Mouse (Mus musculus) lung, embryonic 16.5 days (tissue): ENCODE data around the gene Tmem238. TPM values are rescaled to one million over a fixed set of nuclear protein-coding genes. Genes with fewer than 3 reads are reported as not detected.

Experiments
- ATAC-seq: fragments of 200-750 bp; cut with Nextera tagmentation; 2 replicates; pipeline ENCODE4 v1.8.0; 2017; ENCODE audit warnings: low read depth, mild to moderate bottlenecking, moderate library complexity
- H3K27ac ChIP-seq: fragments of 300-500 bp; sonication (generic); 2 replicates; pipeline ENCODE4 v1.5.1; 2014; ENCODE audit warnings: mild to moderate bottlenecking, control low read depth, low read length
- H3K27me3 ChIP-seq: fragments of 300-500 bp; sonication (generic); 2 replicates; pipeline ENCODE4 v1.6.1; 2014; ENCODE audit warnings: low read depth, low read length, mixed read lengths; ENCODE audit not compliant: control insufficient read depth, insufficient read depth
- H3K36me3 ChIP-seq: fragments of 300-500 bp; sonication (generic); 2 replicates; pipeline ENCODE4 v1.6.1; 2014; ENCODE audit warnings: low read length; ENCODE audit not compliant: control insufficient read depth, insufficient read depth
- H3K4me1 ChIP-seq: fragments of 300-500 bp; sonication (generic); replicated peaks from 2 replicates; pipeline ENCODE4 v1.6.1; 2014; ENCODE audit warnings: low read length, mixed read lengths; ENCODE audit not compliant: control insufficient read depth, insufficient read depth
- H3K4me2 ChIP-seq: fragments of 300-500 bp; sonication (generic); 2 replicates; pipeline ENCODE4 v1.6.1; 2014; ENCODE audit warnings: low read depth, low read length, control low read depth
- H3K4me3 ChIP-seq: fragments of 300-500 bp; sonication (generic); 2 replicates; pipeline ENCODE4 v1.5.1; 2014; ENCODE audit warnings: mild to moderate bottlenecking, low read length, control low read depth
- H3K9ac ChIP-seq: fragments of 300-500 bp; sonication (generic); 2 replicates; pipeline ENCODE4 v1.6.1; 2014; ENCODE audit warnings: low read length, control low read depth
- H3K9me3 ChIP-seq: fragments of 300-500 bp; sonication (generic); 2 replicates; pipeline ENCODE4 v1.6.1; 2016; ENCODE audit warnings: low read length; ENCODE audit not compliant: control insufficient read depth
- WGBS: fragments of 180-500 bp; shearing (Covaris S2); extraction: QIAGEN DNeasy Blood & Tissue Kit; methylation state at CpG from one replicate; pipeline ENCODE4 v1.1.7; 2014; 5-methylcytosine and 5-hydroxymethylcytosine counted together
- polyA plus RNA-seq: library from polyadenylated mRNA; unstranded; fragments of >200 nt; fragmentation: Nextera tagmentation; extraction: Ambion mirVana; gene quantifications from 2 replicates; pipeline ENCODE4 v1.2.1, GENCODE M21; 2015

The Tmem238 gene
- polyA plus RNA-seq, 1 experiment from 2014 or later, result 17.9 TPM

- peak overlapping the region; percentile 65 for H3K4me3 ChIP-seq
These were observed 47.6 kb downstream of the Tmem238 start for GRCm38 (mm10) chr7:4741672-4742481.

DNA sequence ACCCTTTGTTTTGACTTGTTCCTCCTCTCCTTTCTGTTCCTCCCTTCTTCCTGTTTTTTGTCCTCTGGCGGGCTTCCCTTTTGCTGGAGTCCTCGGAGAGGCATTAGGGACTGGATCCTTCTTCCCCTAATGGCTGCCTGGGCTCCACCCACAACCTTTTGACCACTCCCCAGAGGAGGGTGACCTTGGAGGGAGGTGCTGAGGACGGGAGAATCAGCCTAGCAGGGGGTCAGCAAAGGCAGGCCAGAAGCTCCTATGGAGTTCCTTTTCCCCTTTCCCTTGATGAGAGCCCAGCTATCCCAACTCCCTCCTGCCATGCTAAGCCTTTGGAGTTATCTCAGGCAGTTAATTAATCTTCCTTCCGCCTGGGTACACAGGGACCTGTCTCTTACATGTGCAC, 48.3 kb downstream of the Tmem238 start:
- Histone ChIP-seq H3K4me1 (peaks cover 15% of the 10 kb centered on the region), H3K9me3 (no peaks in the 10 kb centered on the region), H3K4me2 (peak overlapping the region; percentile 76), H3K4me3 (peak overlapping the region; percentile 65), H3K9ac (peak overlapping the region; percentile 78), H3K36me3 (peaks cover 3% of the 10 kb centered on the region), H3K27ac (peak overlapping the region; percentile 75), H3K27me3 (no peaks in the 10 kb centered on the region)
- WGBS, result 3% methylated on average over 4 of the region's 4 CpGs
- no peak for ATAC-seq

More at GRCm38 (mm10) chr7:4741672-4742481, 47.6 kb downstream of the Tmem238 start:
- WGBS, result 71% methylated on average over 21 of the region's 21 CpGs
- peaks cover 15% of the 10 kb centered on the region for H3K4me1 ChIP-seq
- no peaks in the 10 kb centered on the region for H3K9me3 ChIP-seq
- no peak overlapping the region for H3K27ac ChIP-seq
- peak overlapping the region; percentile 76 for H3K4me2 ChIP-seq
- peaks cover 3% of the 10 kb centered on the region for H3K36me3 ChIP-seq
- H3K27me3 ChIP-seq, result no peaks in the 10 kb centered on the region
- H3K9ac ChIP-seq, result peak overlapping the region; percentile 37; the same call in 1 of the 2 replicates
- ATAC-seq, result no peak

- Histone ChIP-seq H3K36me3 (no peaks in the 10 kb centered on the region; the same call in 1 of the 2 replicates), H3K27me3 (no peaks in the 10 kb centered on the region), H3K9ac (peak overlapping the region; percentile 78), H3K4me1 (peaks cover 15% of the 10 kb centered on the region), H3K27ac (peak overlapping the region; percentile 75), H3K4me2 (peak overlapping the region; percentile 76), H3K4me3 (peak overlapping the region; percentile 65), H3K9me3 (no peaks in the 10 kb centered on the region)
- peak; percentile 19 for ATAC-seq
- WGBS, result 0% methylated on average over 14 of the region's 14 CpGs
These were observed 49.1 kb downstream of the Tmem238 start for GRCm38 (mm10) chr7:4740309-4740727.

- peak; percentile 96 for ATAC-seq
- Histone ChIP-seq H3K4me3 (peak within 1 kb of the TSS; percentile 65), H3K27me3 (no peaks in the 10 kb centered on the region), H3K4me1 (peaks cover 15% of the 10 kb centered on the region), H3K27ac (peak within 1 kb of the TSS; percentile 75), H3K9me3 (no peaks in the 10 kb centered on the region), H3K36me3 (no peaks in the 10 kb centered on the region; the same call in 1 of the 2 replicates), H3K4me2 (peak within 1 kb of the TSS; percentile 76), H3K9ac (peak within 1 kb of the TSS; percentile 78)
- WGBS, result under 1% methylated on average over 37 of the region's 44 CpGs
These were observed 49.7 kb downstream of the Tmem238 start, which contains the start of gene Kmt5c for GRCm38 (mm10) chr7:4739544-4740275. TSS of gene Kmt5c (plus strand) at chr7:4740115.

GRCm38 (mm10) chr7:4739041-4739543, 50.4 kb downstream of the Tmem238 start:
- Histone ChIP-seq H3K4me2 (peak overlapping the region; percentile 56), H3K9me3 (no peaks in the 10 kb centered on the region), H3K4me1 (peaks cover 15% of the 10 kb centered on the region), H3K9ac (peak overlapping the region; percentile 33), H3K36me3 (no peaks in the 10 kb centered on the region; the same call in 1 of the 2 replicates), H3K27me3 (no peaks in the 10 kb centered on the region), H3K27ac (peak overlapping the region; percentile 45), H3K4me3 (peak overlapping the region; percentile 38)
- 43% methylated on average over 10 of the region's 10 CpGs for WGBS
- no peak for ATAC-seq

Other genes with a start within 250 kb of the Tmem238 start
- 5.5 and 8.3 TPM in 2 replicates for gene Syt5, start 242.1 kb downstream of the Tmem238 start, polyA plus RNA-seq
- not detected in 2 replicates for gene Ptprh, start 185.6 kb downstream of the Tmem238 start, polyA plus RNA-seq
- 0.69 and 1.7 TPM in 2 replicates for gene Tmem86b, start 158.2 kb downstream of the Tmem238 start, polyA plus RNA-seq
- gene Ppp6r1, start 130.6 kb downstream of the Tmem238 start, polyA plus RNA-seq, result 3.5 and 3.9 TPM in 2 replicates
- 85.7 and 90.9 TPM in 2 replicates for gene Hspbp1, start 104.6 kb downstream of the Tmem238 start, polyA plus RNA-seq
- 0.68 and 0.74 TPM in 2 replicates for gene Brsk1, start 99.1 kb downstream of the Tmem238 start, polyA plus RNA-seq
- 0.14 TPM in 1 of 2 replicates, not detected in the other for gene Tmem150b, start 64.4 kb downstream of the Tmem238 start, polyA plus RNA-seq
- gene Kmt5c, start 49.5 kb downstream of the Tmem238 start, polyA plus RNA-seq, result 57.2 and 60.2 TPM in 2 replicates
- gene Cox6b2, start 36.6 kb downstream of the Tmem238 start, polyA plus RNA-seq, result 77.9 and 94.0 TPM in 2 replicates
- gene Fam71e2, start 18.4 kb downstream of the Tmem238 start, polyA plus RNA-seq, result not detected in 2 replicates
- 0.18 and 0.19 TPM in 2 replicates for gene Il11, start 6.8 kb downstream of the Tmem238 start, polyA plus RNA-seq
- gene Tmem190, start 6.7 kb downstream of the Tmem238 start, polyA plus RNA-seq, result 0.34 and 0.48 TPM in 2 replicates
- 337 and 342 TPM in 2 replicates for gene Rpl28, start 3.2 kb upstream of the Tmem238 start, polyA plus RNA-seq
- 355 and 372 TPM in 2 replicates for gene Ube2s, start 22.9 kb upstream of the Tmem238 start, polyA plus RNA-seq
- gene Shisa7, start 55.0 kb upstream of the Tmem238 start, polyA plus RNA-seq, result 0.99 and 1.2 TPM in 2 replicates
- 14.1 and 15.7 TPM in 2 replicates for gene Isoc2b, start 80.6 kb upstream of the Tmem238 start, polyA plus RNA-seq
- gene Isoc2a, start 87.5 kb upstream of the Tmem238 start, polyA plus RNA-seq, result 0.87 and 1.3 TPM in 2 replicates
- 0.21 TPM in 1 of 2 replicates, not detected in the other for gene Gm36210, start 116.9 kb upstream of the Tmem238 start, polyA plus RNA-seq
- 3.4 and 3.7 TPM in 2 replicates for gene Zfp628, start 125.6 kb upstream of the Tmem238 start, polyA plus RNA-seq
- gene Nat14, start 132.4 kb upstream of the Tmem238 start, polyA plus RNA-seq, result 2.5 and 2.7 TPM in 2 replicates
- gene Ssc5d, start 136.1 kb upstream of the Tmem238 start, polyA plus RNA-seq, result 2.1 and 2.4 TPM in 2 replicates
- gene Sbk2, start 174.8 kb upstream of the Tmem238 start, polyA plus RNA-seq, result 0.85 and 1.0 TPM in 2 replicates
- 0.72 and 1.0 TPM in 2 replicates for gene Sbk3, start 181.5 kb upstream of the Tmem238 start, polyA plus RNA-seq
- 32.3 and 35.0 TPM in 2 replicates for gene Zfp579, start 206.5 kb upstream of the Tmem238 start, polyA plus RNA-seq
- 19.3 and 21.4 TPM in 2 replicates for gene Zfp524, start 224.8 kb upstream of the Tmem238 start, polyA plus RNA-seq
- 33.1 and 34.5 TPM in 2 replicates for gene Fiz1, start 225.0 kb upstream of the Tmem238 start, polyA plus RNA-seq
- 1.2 and 1.3 TPM in 2 replicates for gene Gm44973, start 225.8 kb upstream of the Tmem238 start, polyA plus RNA-seq
- gene Zfp865, start 230.7 kb upstream of the Tmem238 start, polyA plus RNA-seq, result 5.5 and 5.7 TPM in 2 replicates
- 5.3 and 5.5 TPM in 2 replicates for gene Ccdc106, start 230.9 kb upstream of the Tmem238 start, polyA plus RNA-seq
- gene 4632433K11Rik, start 244.5 kb upstream of the Tmem238 start, polyA plus RNA-seq, result not detected in 2 replicates
- gene Zfp784, start 248.8 kb upstream of the Tmem238 start, polyA plus RNA-seq, result 4.9 and 7.0 TPM in 2 replicates